Mouse (Mus musculus) intestine, postnatal 0 days (tissue): ENCODE data around the gene Kcng4. TPM values are rescaled to one million over a fixed set of nuclear protein-coding genes. Genes with fewer than 3 reads are reported as not detected.
A peak's percentile ranks its signal among the peaks of the same experiment; 100 is the strongest.

Source experiments
- ATAC-seq: fragments of 200-750 bp; cut with Nextera tagmentation; 2 replicates; pipeline ENCODE4 v1.8.0; 2017; ENCODE audit warnings: mild to moderate bottlenecking, moderate TSS enrichment, moderate library complexity
- H3K27ac ChIP-seq: fragments of 300-500 bp; sonication (generic); 2 replicates; pipeline ENCODE4 v1.5.1; 2014; ENCODE audit warnings: mild to moderate bottlenecking, low read depth, low read length, moderate library complexity
- H3K27me3 ChIP-seq: fragments of 300-500 bp; sonication (generic); replicated peaks from 2 replicates; pipeline ENCODE4 v1.6.1; 2014; ENCODE audit warnings: low read length, mixed read lengths; ENCODE audit not compliant: control insufficient read depth, insufficient read depth
- H3K36me3 ChIP-seq: fragments of 300-500 bp; sonication (generic); 2 replicates; pipeline ENCODE4 v1.6.1; 2014; ENCODE audit warnings: mild to moderate bottlenecking, moderate library complexity; ENCODE audit not compliant: control insufficient read depth, insufficient read depth
- H3K4me1 ChIP-seq: fragments of 300-500 bp; sonication (generic); replicated peaks from 2 replicates; pipeline ENCODE4 v1.6.1; 2014; ENCODE audit warnings: antibody characterized with exemption, low read length, mixed read lengths; ENCODE audit not compliant: control insufficient read depth, insufficient read depth
- H3K4me2 ChIP-seq: fragments of 300-500 bp; sonication (generic); replicated peaks from 2 replicates; pipeline ENCODE4 v1.6.1; 2014; ENCODE audit warnings: low read depth, mild to moderate bottlenecking, moderate library complexity
- H3K4me3 ChIP-seq: fragments of 300-500 bp; sonication (generic); 2 replicates; pipeline ENCODE4 v1.5.1; 2014; ENCODE audit warnings: low read depth, low read length
- H3K9ac ChIP-seq: fragments of 300-500 bp; sonication (generic); 2 replicates; pipeline ENCODE4 v1.6.1; 2014; ENCODE audit warnings: mild to moderate bottlenecking, low read depth, low read length
- H3K9me3 ChIP-seq: fragments of 300-500 bp; sonication (generic); 2 replicates; pipeline ENCODE4 v1.6.1; 2016; ENCODE audit warnings: mixed run types; ENCODE audit not compliant: control insufficient read depth
- CTCF ChIP-seq: sonication (generic); IDR thresholded peaks from 2 replicates; pipeline ENCODE4 v1.5.1; 2016; ENCODE audit warnings: low read depth, mild to moderate bottlenecking, control low read depth, antibody characterized with exemption, moderate library complexity
- WGBS: fragments of 180-500 bp; shearing (Covaris S2); extraction: QIAGEN DNeasy Blood & Tissue Kit; methylation state at CpG from one replicate; pipeline ENCODE4 v1.1.7; 2014; 5-methylcytosine and 5-hydroxymethylcytosine counted together
- polyA plus RNA-seq: library from polyadenylated mRNA; unstranded; fragments of >200 nt; fragmentation: Nextera tagmentation; extraction: Ambion mirVana; gene quantifications from 2 replicates; pipeline ENCODE4 v1.2.1, GENCODE M21; 2015

Gene Kcng4
- 0.34 and 0.51 TPM in 2 replicates for polyA plus RNA-seq

- Histone ChIP-seq H3K9ac (no peak within 1 kb of the TSS), H3K4me1 (no peaks in the 10 kb centered on the region), H3K9me3 (no peaks in the 10 kb centered on the region), H3K4me3 (no peak within 1 kb of the TSS), H3K27ac (no peak within 1 kb of the TSS), H3K27me3 (peaks cover 10% of the 10 kb centered on the region; the same call in 1 of the 2 replicates), H3K36me3 (no peaks in the 10 kb centered on the region), H3K4me2 (0 out of 2 replicates have a peak within 1 kb of the TSS, but pooled peaks have one; percentile 17)
- ATAC-seq: no peak
- 35% methylated on average over 6 of the region's 6 CpGs for WGBS
- TF ChIP-seq CTCF: no peak
Measured at GRCm38 (mm10) chr8:119635378-119635777, at the start of gene Kcng4. TSS of gene Kcng4 (minus strand) at chr8:119635680.

- H3K9me3 ChIP-seq: no peaks in the 10 kb centered on the region
- 74% methylated on average over 14 of the region's 14 CpGs for WGBS
- no peak overlapping the region for H3K4me3 ChIP-seq
- no peaks in the 10 kb centered on the region; the same call in 1 of the 2 replicates for H3K36me3 ChIP-seq
- H3K27me3 ChIP-seq: no peaks in the 10 kb centered on the region
- no peak overlapping the region for H3K4me2 ChIP-seq
- no peak for TF ChIP-seq CTCF
- 0 out of 2 replicates have a peak, but pooled peaks have one; percentile 9 for ATAC-seq
- no peak overlapping the region for H3K27ac ChIP-seq
- no peak overlapping the region for H3K9ac ChIP-seq
- no peaks in the 10 kb centered on the region for H3K4me1 ChIP-seq
Measured at GRCm38 (mm10) chr8:119679184-119679583, 43.7 kb upstream of the Kcng4 start.

- H3K36me3 ChIP-seq: no peaks in the 10 kb centered on the region; the same call in 1 of the 2 replicates
- H3K27ac ChIP-seq: no peak overlapping the region
- 0 out of 2 replicates have a peak overlapping the region, but pooled peaks have one; percentile 3 for H3K4me3 ChIP-seq
- 15% methylated on average over 18 of the region's 18 CpGs for WGBS
- peak; percentile 82 for TF ChIP-seq CTCF
- H3K4me1 ChIP-seq: no peaks in the 10 kb centered on the region
- peak overlapping the region; percentile 1; the same call in 1 of the 2 replicates for H3K9ac ChIP-seq
- no peaks in the 10 kb centered on the region for H3K9me3 ChIP-seq
- no peak for ATAC-seq
- H3K4me2 ChIP-seq: peak overlapping the region; percentile 35; the same call in 1 of the 2 replicates
- H3K27me3 ChIP-seq: no peaks in the 10 kb centered on the region
Measured at GRCm38 (mm10) chr8:119678138-119678843, 42.8 kb upstream of the Kcng4 start.

- ATAC-seq: peak; percentile 41; the same call in 1 of the 2 replicates
- H3K27ac ChIP-seq: no peak overlapping the region
- H3K36me3 ChIP-seq: no peaks in the 10 kb centered on the region; the same call in 1 of the 2 replicates
- no peaks in the 10 kb centered on the region for H3K4me1 ChIP-seq
- no peaks in the 10 kb centered on the region for H3K9me3 ChIP-seq
- no peak overlapping the region for H3K4me2 ChIP-seq
- TF ChIP-seq CTCF: peak; percentile 98
- no peak overlapping the region for H3K9ac ChIP-seq
- H3K4me3 ChIP-seq: no peak overlapping the region
- H3K27me3 ChIP-seq: no peaks in the 10 kb centered on the region
- 9% methylated on average over 8 of the region's 8 CpGs for WGBS
Measured at GRCm38 (mm10) chr8:119676389-119676788, 40.9 kb upstream of the Kcng4 start.

- no peak for ATAC-seq
- no peaks in the 10 kb centered on the region for H3K9me3 ChIP-seq
- no peak overlapping the region for H3K9ac ChIP-seq
- no peak overlapping the region for H3K4me3 ChIP-seq
- no peak overlapping the region for H3K4me2 ChIP-seq
- no peak overlapping the region for H3K27ac ChIP-seq
- H3K4me1 ChIP-seq: peaks cover 5% of the 10 kb centered on the region; the same call in 1 of the 2 replicates
- H3K36me3 ChIP-seq: no peaks in the 10 kb centered on the region; the same call in 1 of the 2 replicates
- no peak for TF ChIP-seq CTCF
- H3K27me3 ChIP-seq: no peaks in the 10 kb centered on the region
- WGBS: 90% methylated on average over 5 of the region's 5 CpGs
Measured at GRCm38 (mm10) chr8:119675457-119675856, 40.0 kb upstream of the Kcng4 start.

- Histone ChIP-seq H3K9me3 (no peaks in the 10 kb centered on the region), H3K4me3 (no peak overlapping the region), H3K27ac (no peak overlapping the region), H3K9ac (no peak overlapping the region), H3K36me3 (no peaks in the 10 kb centered on the region), H3K4me1 (peaks cover 5% of the 10 kb centered on the region; the same call in 1 of the 2 replicates), H3K27me3 (no peaks in the 10 kb centered on the region), H3K4me2 (no peak overlapping the region)
- no peak for ATAC-seq
- 80% methylated on average over 9 of the region's 11 CpGs for WGBS
- TF ChIP-seq CTCF: peak; percentile 64
Measured at GRCm38 (mm10) chr8:119673976-119674555, 38.6 kb upstream of the Kcng4 start.
